Mouse (Mus musculus) cortical plate, adult 2 months (tissue): ENCODE results near the gene Mad1l1.

Source experiments
- CTCF ChIP-seq: fragments of 200-500 bp; IDR thresholded peaks from 2 replicates; pipeline ENCODE4 v1.5.1; 2011; ENCODE audit warnings: mild to moderate bottlenecking, control low read depth, low read length; ENCODE audit not compliant: insufficient read depth; ENCODE audit errors: extremely low read depth
- POLR2A ChIP-seq: fragments of 200-500 bp; IDR thresholded peaks from 2 replicates; pipeline ENCODE4 v1.6.1; 2011; ENCODE audit warnings: mild to moderate bottlenecking, low read length, control low read depth; ENCODE audit not compliant: insufficient read depth; ENCODE audit errors: extremely low read depth

- TF ChIP-seq CTCF, result no peak
- no peak for TF ChIP-seq POLR2A
Measured at GRCm38 (mm10) chr5:140035641-140036040, 285.7 kb downstream of the Mad1l1 start.
